Mouse (Mus musculus): ENCODE results near the gene Smok2a. TPM values are rescaled to one million over a fixed set of nuclear protein-coding genes. Genes with fewer than 3 reads are reported as not detected.
"Not testable (repeated sequence)": the region's sequence is repeated elsewhere in the genome, so short reads cannot be mapped to it uniquely, and the experiment has no call there.

Smok2a gene
- polyA plus RNA-seq, 1 experiment from 2014 or later = not detected

DNA sequence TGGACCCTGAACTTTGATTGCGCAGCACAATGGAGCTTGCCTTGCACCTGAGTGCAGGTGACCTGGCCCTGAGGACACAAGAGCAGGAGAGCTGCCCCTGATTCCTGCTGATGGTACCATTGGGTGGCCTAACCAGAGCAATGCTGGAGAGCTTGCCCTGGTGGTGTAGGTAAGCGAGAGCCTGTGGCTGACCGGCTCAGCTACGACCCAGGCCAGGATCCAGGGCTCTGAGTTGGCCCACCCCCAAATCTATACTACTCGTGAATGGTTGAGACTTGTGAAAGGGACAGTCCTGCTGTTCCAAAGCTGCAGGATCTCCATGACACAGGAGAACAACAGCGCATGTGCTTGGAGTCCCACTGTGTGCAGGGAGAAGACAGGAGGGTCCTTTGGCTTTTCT is 34.4 kb upstream of the Smok2a start:
- not testable (repeated sequence) for H3K4me1 ChIP-seq (ENCODE audit: control insufficient read depth, insufficient read depth, low read length); ATAC-seq (ENCODE audit: low read depth); DNase-seq (ENCODE audit: low spot score); H3K36me3 ChIP-seq (ENCODE audit: control insufficient read depth, insufficient read depth, low read length); H3K4me3 ChIP-seq (ENCODE audit: low read depth, low read length); H3K27ac ChIP-seq (replicated peaks; ENCODE audit: low read depth, low read length); H3K27me3 ChIP-seq (replicated peaks; ENCODE audit: control insufficient read depth, insufficient read depth, low read length); H3K4me2 ChIP-seq (ENCODE audit: low read depth, low read length); H3K9ac ChIP-seq (ENCODE audit: low read depth, low read length)
- peaks cover 42% of the 10 kb centered on the region for H3K9me3 ChIP-seq (ENCODE audit: control insufficient read depth, low read length)
- WGBS = 86% methylated on average over 6 of the region's 6 CpGs

DNA sequence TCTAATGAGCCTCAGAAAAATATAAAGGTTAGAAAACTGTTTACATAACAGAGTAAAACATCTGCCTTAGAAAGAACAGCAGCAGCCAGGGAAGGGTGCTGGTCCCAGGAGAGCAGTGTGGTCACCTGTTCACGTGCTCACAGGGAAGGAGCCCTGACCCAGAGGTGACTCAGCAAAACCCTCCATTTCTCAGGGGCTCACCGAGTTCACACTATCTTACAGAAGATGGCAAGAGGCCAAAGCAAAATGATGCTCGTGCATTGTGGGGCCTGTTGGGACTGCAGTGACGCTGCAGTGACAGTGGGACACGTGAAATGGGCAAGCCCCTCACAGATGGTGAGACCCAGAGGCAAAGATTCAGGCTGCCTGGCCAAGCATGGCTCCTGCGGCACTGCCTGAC is 33.4 kb upstream of the Smok2a start:
- not testable (repeated sequence) for DNase-seq (ENCODE audit: low spot score)

DNA sequence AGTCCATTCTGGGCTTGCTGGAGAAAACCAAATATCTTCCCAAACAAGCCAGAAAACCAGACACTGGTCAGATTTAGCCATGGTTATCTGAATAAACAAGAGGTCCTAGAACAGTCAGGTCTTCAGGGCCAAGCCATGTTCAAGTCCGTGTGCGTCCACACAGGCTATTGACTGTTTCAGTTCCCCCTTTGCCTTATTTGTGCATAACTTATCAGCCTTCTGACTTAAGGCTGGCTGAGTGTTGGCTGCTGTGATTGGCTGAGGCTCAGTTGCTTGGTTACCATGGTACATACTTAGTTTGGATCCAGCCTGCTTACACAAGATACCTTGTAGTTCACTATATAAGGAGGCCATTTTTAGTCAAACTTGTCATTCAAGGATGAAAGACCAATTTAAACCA is 32.1 kb upstream of the Smok2a start:
- not testable (repeated sequence) for H3K4me1 ChIP-seq (ENCODE audit: control insufficient read depth, insufficient read depth, low read length); H3K9ac ChIP-seq (ENCODE audit: low read depth, low read length); H3K27me3 ChIP-seq (replicated peaks; ENCODE audit: control insufficient read depth, insufficient read depth, low read length); H3K4me2 ChIP-seq (ENCODE audit: low read depth, low read length); ATAC-seq (ENCODE audit: low read depth); DNase-seq (ENCODE audit: low spot score); H3K4me3 ChIP-seq (ENCODE audit: low read depth, low read length); H3K27ac ChIP-seq (replicated peaks; ENCODE audit: low read depth, low read length); H3K36me3 ChIP-seq (ENCODE audit: control insufficient read depth, insufficient read depth, low read length)
- H3K9me3 ChIP-seq (ENCODE audit: control insufficient read depth, low read length) = peaks cover 30% of the 10 kb centered on the region
- 86% methylated on average over 2 of the region's 2 CpGs for WGBS

More for the DNA sequence above, 33.4 kb upstream of the Smok2a start:
- not testable (repeated sequence) for ATAC-seq (ENCODE audit: low read depth); H3K4me3 ChIP-seq (ENCODE audit: low read depth, low read length); H3K27me3 ChIP-seq (replicated peaks; ENCODE audit: control insufficient read depth, insufficient read depth, low read length); H3K9ac ChIP-seq (ENCODE audit: low read depth, low read length); H3K4me1 ChIP-seq (ENCODE audit: control insufficient read depth, insufficient read depth, low read length); H3K36me3 ChIP-seq (ENCODE audit: control insufficient read depth, insufficient read depth, low read length); H3K27ac ChIP-seq (replicated peaks; ENCODE audit: low read depth, low read length); H3K4me2 ChIP-seq (ENCODE audit: low read depth, low read length)
- peaks cover 31% of the 10 kb centered on the region for H3K9me3 ChIP-seq (ENCODE audit: control insufficient read depth, low read length)
- 60% methylated on average over 6 of the region's 6 CpGs for WGBS

- H3K4me2 ChIP-seq (ENCODE audit: low read depth, low read length); H3K27me3 ChIP-seq (replicated peaks; ENCODE audit: control insufficient read depth, insufficient read depth, low read length); H3K4me1 ChIP-seq (ENCODE audit: control insufficient read depth, insufficient read depth, low read length); ATAC-seq (ENCODE audit: low read depth); H3K4me3 ChIP-seq (ENCODE audit: low read depth, low read length); H3K36me3 ChIP-seq (ENCODE audit: control insufficient read depth, insufficient read depth, low read length); H3K9ac ChIP-seq (ENCODE audit: low read depth, low read length); DNase-seq (ENCODE audit: low spot score); H3K27ac ChIP-seq (replicated peaks; ENCODE audit: low read depth, low read length): not testable (repeated sequence)
- 87% methylated on average over 10 of the region's 10 CpGs for WGBS
- peaks cover 36% of the 10 kb centered on the region for H3K9me3 ChIP-seq (ENCODE audit: control insufficient read depth, low read length)
These were observed 30.0 kb upstream of the Smok2a start for GRCm38 (mm10) chr17:13190836-13191583.

GRCm38 (mm10) chr17:13196486-13196885 is 24.5 kb upstream of the Smok2a start:
- H3K9me3 ChIP-seq (ENCODE audit: control insufficient read depth, low read length) = peaks cover 20% of the 10 kb centered on the region
- not testable (repeated sequence) for H3K9ac ChIP-seq (ENCODE audit: low read depth, low read length); H3K4me2 ChIP-seq (ENCODE audit: low read depth, low read length); H3K36me3 ChIP-seq (ENCODE audit: control insufficient read depth, insufficient read depth, low read length); H3K4me1 ChIP-seq (ENCODE audit: control insufficient read depth, insufficient read depth, low read length); H3K27me3 ChIP-seq (replicated peaks; ENCODE audit: control insufficient read depth, insufficient read depth, low read length); H3K4me3 ChIP-seq (ENCODE audit: low read depth, low read length); ATAC-seq (ENCODE audit: low read depth); H3K27ac ChIP-seq (replicated peaks; ENCODE audit: low read depth, low read length); DNase-seq (ENCODE audit: low spot score)
- 66% methylated on average over 4 of the region's 4 CpGs for WGBS

DNA sequence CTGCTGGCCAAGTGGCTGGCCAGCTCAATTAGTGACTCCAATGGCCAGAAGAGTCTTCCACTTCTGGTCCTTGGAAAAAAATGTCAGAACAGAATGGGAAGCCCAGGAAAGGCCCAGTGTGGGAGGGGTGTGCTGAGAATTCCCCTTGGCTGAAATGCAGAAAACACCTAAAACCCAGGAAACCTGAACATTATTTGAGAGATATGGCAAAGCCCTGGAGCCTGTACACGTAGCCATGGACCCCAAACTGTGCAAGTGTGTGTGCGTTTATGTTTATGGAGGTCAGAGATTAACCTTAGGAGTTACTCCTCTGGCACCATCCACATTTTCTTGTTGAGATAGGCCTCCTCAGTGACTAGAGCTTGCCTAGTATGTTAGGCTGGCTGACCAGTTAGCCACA is 22.2 kb upstream of the Smok2a start:
- DNase-seq (ENCODE audit: low spot score); H3K4me3 ChIP-seq (ENCODE audit: low read depth, low read length); H3K9ac ChIP-seq (ENCODE audit: low read depth, low read length); H3K4me1 ChIP-seq (ENCODE audit: control insufficient read depth, insufficient read depth, low read length); ATAC-seq (ENCODE audit: low read depth); H3K27ac ChIP-seq (replicated peaks; ENCODE audit: low read depth, low read length); H3K4me2 ChIP-seq (ENCODE audit: low read depth, low read length); H3K36me3 ChIP-seq (ENCODE audit: control insufficient read depth, insufficient read depth, low read length); H3K27me3 ChIP-seq (replicated peaks; ENCODE audit: control insufficient read depth, insufficient read depth, low read length): not testable (repeated sequence)
- H3K9me3 ChIP-seq (ENCODE audit: control insufficient read depth, low read length) = peaks cover 20% of the 10 kb centered on the region
- WGBS = 84% methylated on average over 2 of the region's 2 CpGs

GRCm38 (mm10) chr17:13199880-13200409 is 21.0 kb upstream of the Smok2a start:
- not testable (repeated sequence) for H3K27me3 ChIP-seq (replicated peaks; ENCODE audit: control insufficient read depth, insufficient read depth, low read length); H3K4me3 ChIP-seq (ENCODE audit: low read depth, low read length); H3K4me2 ChIP-seq (ENCODE audit: low read depth, low read length); H3K9ac ChIP-seq (ENCODE audit: low read depth, low read length); H3K4me1 ChIP-seq (ENCODE audit: control insufficient read depth, insufficient read depth, low read length); H3K27ac ChIP-seq (replicated peaks; ENCODE audit: low read depth, low read length); H3K36me3 ChIP-seq (ENCODE audit: control insufficient read depth, insufficient read depth, low read length)
- DNase-seq (ENCODE audit: low spot score) = peak; percentile 80
- ATAC-seq (ENCODE audit: low read depth) = peak; percentile 67
- peaks cover 18% of the 10 kb centered on the region for H3K9me3 ChIP-seq (ENCODE audit: control insufficient read depth, low read length)
- WGBS = 71% methylated on average over 8 of the region's 9 CpGs

DNA sequence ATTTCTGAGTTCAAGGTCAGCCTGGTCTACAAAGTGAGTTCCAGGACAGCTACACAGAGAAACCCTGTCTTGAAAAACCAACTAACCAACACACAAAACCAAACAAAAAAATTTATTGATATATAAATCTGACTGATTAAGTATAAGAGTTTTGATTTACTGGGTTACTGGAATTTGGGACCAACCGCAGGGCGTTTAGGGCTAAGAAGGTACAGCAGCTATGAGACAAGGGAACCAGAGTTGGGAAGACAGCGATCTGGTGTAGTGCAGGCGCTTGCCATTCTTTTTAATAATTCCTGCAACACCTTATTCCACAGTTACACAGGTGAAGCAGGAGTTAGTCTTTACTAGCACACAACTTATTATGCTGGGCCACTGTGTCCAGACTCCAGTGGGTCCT is 19.4 kb upstream of the Smok2a start:
- not testable (repeated sequence) for H3K4me1 ChIP-seq (ENCODE audit: control insufficient read depth, insufficient read depth, low read length); H3K27me3 ChIP-seq (replicated peaks; ENCODE audit: control insufficient read depth, insufficient read depth, low read length); H3K4me2 ChIP-seq (ENCODE audit: low read depth, low read length); ATAC-seq (ENCODE audit: low read depth); DNase-seq (ENCODE audit: low spot score); H3K9ac ChIP-seq (ENCODE audit: low read depth, low read length); H3K36me3 ChIP-seq (ENCODE audit: control insufficient read depth, insufficient read depth, low read length); H3K4me3 ChIP-seq (ENCODE audit: low read depth, low read length); H3K27ac ChIP-seq (replicated peaks; ENCODE audit: low read depth, low read length)
- WGBS = 84% methylated on average over 4 of the region's 4 CpGs
- H3K9me3 ChIP-seq (ENCODE audit: control insufficient read depth, low read length) = peaks cover 10% of the 10 kb centered on the region

Data from embryonic facial prominence, embryonic 14.5 days (tissue).